Mouse (Mus musculus): ENCODE data around the gene Osbpl10. TPM values are rescaled to one million over a fixed set of nuclear protein-coding genes. Genes with fewer than 3 reads are reported as not detected.

The Osbpl10 gene
- polyA plus RNA-seq, 1 experiment from 2014 or later = 0.07 TPM

DNA sequence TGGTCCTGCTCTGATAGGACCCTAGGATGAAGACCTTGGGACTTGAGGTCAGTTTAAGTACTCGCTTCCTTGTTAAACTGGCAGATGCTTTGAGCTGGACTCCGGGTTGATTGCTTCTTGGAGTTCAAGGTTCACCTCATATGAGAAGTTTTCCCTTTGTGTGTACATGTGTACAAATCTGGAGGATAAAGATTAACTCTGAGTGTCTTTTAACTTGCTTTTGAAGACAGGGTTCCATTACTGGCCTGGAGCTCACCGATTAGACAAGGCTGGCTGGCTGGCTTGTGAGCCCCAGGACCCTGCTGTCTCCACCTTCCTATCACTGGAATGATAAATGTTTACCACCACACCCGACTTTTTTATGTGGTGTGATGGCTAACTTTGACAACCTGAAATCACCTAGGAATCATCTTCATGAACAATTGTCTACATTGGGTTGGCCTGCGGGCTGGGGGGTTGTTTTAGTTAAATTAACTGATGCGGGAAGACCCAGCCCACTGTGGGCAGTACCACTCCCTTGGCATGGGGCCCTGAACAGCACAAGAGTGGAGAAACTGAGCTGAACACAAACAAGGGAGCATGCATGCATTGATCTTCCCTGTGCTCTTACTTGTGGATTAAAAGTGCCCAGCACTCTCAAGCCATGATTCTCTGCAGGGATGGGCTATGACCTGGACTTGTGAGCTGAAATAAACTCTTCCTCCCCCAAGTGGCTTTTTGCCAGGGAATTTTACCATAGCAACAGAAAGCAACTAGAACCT is 20.8 kb downstream of the Osbpl10 start:
- no peak overlapping the region for H3K27ac ChIP-seq (ENCODE audit: low read depth)
- 77% methylated on average over 6 of the region's 6 CpGs for WGBS (ENCODE audit: insufficient replicate concordance)
- H3K4me2 ChIP-seq (ENCODE audit: low read depth, low read length) = no peak overlapping the region
- H3K4me1 ChIP-seq (ENCODE audit: insufficient read depth) = no peaks in the 10 kb centered on the region
- H3K36me3 ChIP-seq (replicated peaks; ENCODE audit: insufficient read depth, low read length) = no peaks in the 10 kb centered on the region
- H3K9ac ChIP-seq (replicated peaks) = no peak overlapping the region
- H3K27me3 ChIP-seq (ENCODE audit: insufficient read depth, low read length) = no peaks in the 10 kb centered on the region
- DNase-seq = no peak
- no peak for ATAC-seq
- TF ChIP-seq CTCF (IDR thresholded peaks at IDR 0.05; ENCODE audit: low read depth) (no peak), EP300 (IDR thresholded peaks at IDR 0.05; ENCODE audit: low read depth) (no peak)
- no peak overlapping the region for H3K4me3 ChIP-seq (ENCODE audit: low read depth, low read length)
- 0 out of 2 replicates have a peak, but pooled peaks cover 2% of the 10 kb centered on the region for H3K9me3 ChIP-seq (ENCODE audit: low read length)

DNA sequence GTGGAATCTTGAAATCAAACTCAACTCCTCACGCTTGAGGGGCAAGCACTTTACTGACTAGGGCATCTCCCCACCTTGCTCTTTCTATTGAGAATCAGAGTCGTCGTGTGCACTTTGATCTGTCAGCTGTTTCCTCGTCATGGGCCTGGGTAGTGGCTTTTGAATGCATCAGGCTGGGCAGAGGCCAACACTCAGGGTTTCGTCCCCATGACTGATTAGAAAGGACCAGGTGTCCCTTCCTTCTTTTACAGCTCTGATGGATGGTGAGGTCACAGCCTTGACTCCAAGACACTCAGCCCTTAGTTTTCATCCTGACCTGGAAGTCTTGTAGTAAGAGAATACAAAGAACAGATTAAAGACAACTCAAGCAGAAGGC is 21.4 kb downstream of the Osbpl10 start:
- Histone ChIP-seq H3K4me1 (ENCODE audit: insufficient read depth) (no peaks in the 10 kb centered on the region), H3K9ac (replicated peaks) (no peak overlapping the region), H3K27ac (ENCODE audit: low read depth) (no peak overlapping the region), H3K4me3 (ENCODE audit: low read depth, low read length) (no peak overlapping the region), H3K36me3 (replicated peaks; ENCODE audit: insufficient read depth, low read length) (no peaks in the 10 kb centered on the region), H3K27me3 (ENCODE audit: insufficient read depth, low read length) (no peaks in the 10 kb centered on the region), H3K9me3 (ENCODE audit: low read length) (0 out of 2 replicates have a peak, but pooled peaks cover 2% of the 10 kb centered on the region), H3K4me2 (ENCODE audit: low read depth, low read length) (no peak overlapping the region)
- ATAC-seq (no peak), DNase-seq (no peak)
- TF ChIP-seq EP300 (IDR thresholded peaks at IDR 0.05; ENCODE audit: low read depth) (no peak), CTCF (IDR thresholded peaks at IDR 0.05; ENCODE audit: low read depth) (no peak)
- WGBS (ENCODE audit: insufficient replicate concordance) = 70% methylated on average over 5 of the region's 5 CpGs

DNA sequence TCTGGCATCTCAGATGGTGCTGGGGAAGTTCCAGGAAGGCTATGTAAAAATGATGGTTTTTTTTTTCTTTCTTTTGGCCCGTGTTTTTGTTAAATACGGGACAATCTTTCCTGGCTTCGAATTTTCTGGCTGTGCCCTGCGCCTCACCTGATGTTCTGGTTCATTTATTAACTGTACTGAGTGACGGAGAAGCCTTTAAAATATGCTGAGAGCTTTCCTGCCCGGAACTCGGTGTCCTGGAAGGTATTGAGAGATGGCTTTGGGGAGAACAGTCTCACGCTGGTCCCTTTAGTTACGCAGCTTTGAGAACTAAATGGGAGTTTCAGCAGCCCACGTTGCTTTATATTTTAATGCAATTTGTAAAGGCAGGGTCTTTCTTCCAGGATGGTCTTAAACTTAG is 27.1 kb downstream of the Osbpl10 start:
- ATAC-seq = no peak
- no peaks in the 10 kb centered on the region for H3K36me3 ChIP-seq (replicated peaks; ENCODE audit: insufficient read depth, low read length)
- H3K4me1 ChIP-seq (ENCODE audit: insufficient read depth) = no peaks in the 10 kb centered on the region
- no peak for TF ChIP-seq CTCF (IDR thresholded peaks at IDR 0.05; ENCODE audit: low read depth)
- TF ChIP-seq EP300 (IDR thresholded peaks at IDR 0.05; ENCODE audit: low read depth) = no peak
- no peak overlapping the region for H3K9ac ChIP-seq (replicated peaks)
- H3K4me3 ChIP-seq (ENCODE audit: low read depth, low read length) = no peak overlapping the region
- H3K27me3 ChIP-seq (ENCODE audit: insufficient read depth, low read length) = no peaks in the 10 kb centered on the region
- 0 out of 2 replicates have a peak, but pooled peaks cover 1% of the 10 kb centered on the region for H3K9me3 ChIP-seq (ENCODE audit: low read length)
- DNase-seq = no peak
- 75% methylated on average over 10 of the region's 10 CpGs for WGBS (ENCODE audit: insufficient replicate concordance)
- no peak overlapping the region for H3K27ac ChIP-seq (ENCODE audit: low read depth)
- no peak overlapping the region for H3K4me2 ChIP-seq (ENCODE audit: low read depth, low read length)

DNA sequence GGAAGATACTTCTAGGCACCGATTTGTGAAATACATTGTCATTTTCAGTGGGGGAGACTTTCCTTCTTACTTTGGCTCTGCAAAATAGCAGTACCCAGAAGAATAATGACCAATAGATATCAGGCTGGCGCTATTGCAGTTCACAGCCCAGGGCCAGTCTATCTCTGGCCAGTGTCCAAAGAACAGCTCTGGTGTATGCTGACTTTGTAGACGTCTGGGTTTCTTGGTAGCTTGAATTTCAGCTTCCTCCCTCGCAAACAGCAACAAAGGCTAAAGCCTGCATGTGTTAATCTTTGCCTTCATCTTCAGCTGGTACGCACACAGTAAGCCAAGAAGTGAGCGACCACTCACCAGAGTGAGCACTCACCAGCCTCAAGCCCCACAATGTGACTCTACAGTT is 29.4 kb downstream of the Osbpl10 start:
- no peaks in the 10 kb centered on the region for H3K27me3 ChIP-seq (ENCODE audit: insufficient read depth, low read length)
- WGBS (ENCODE audit: insufficient replicate concordance) = 77% methylated on average over 6 of the region's 6 CpGs
- no peak overlapping the region for H3K27ac ChIP-seq (ENCODE audit: low read depth)
- H3K9ac ChIP-seq (replicated peaks) = no peak overlapping the region
- H3K4me3 ChIP-seq (ENCODE audit: low read depth, low read length) = no peak overlapping the region
- TF ChIP-seq EP300 (IDR thresholded peaks at IDR 0.05; ENCODE audit: low read depth) = no peak
- TF ChIP-seq CTCF (IDR thresholded peaks at IDR 0.05; ENCODE audit: low read depth) = no peak
- H3K36me3 ChIP-seq (replicated peaks; ENCODE audit: insufficient read depth, low read length) = no peaks in the 10 kb centered on the region
- no peak for ATAC-seq
- DNase-seq = no peak
- H3K9me3 ChIP-seq (ENCODE audit: low read length) = no peaks in the 10 kb centered on the region
- no peaks in the 10 kb centered on the region for H3K4me1 ChIP-seq (ENCODE audit: insufficient read depth)
- H3K4me2 ChIP-seq (ENCODE audit: low read depth, low read length) = no peak overlapping the region

DNA sequence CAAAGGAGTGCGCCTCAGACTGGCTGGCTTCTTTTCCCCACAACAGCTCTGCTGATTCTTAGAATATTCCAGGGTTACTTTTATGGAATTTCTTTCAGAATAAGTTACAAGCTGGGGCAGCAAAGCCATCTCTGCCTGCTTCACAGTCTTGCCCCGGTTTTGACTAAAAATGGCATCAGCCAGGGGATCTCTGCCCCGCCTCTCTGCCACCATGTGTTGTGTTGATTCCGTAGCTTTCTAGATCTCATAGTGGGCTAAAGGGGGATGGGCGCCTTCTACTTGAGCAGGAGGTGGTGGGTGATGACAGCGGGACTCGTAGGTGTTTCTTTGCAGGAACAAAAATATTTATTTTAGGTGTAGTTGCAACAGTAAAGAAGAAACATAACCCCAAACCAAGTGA is 29.8 kb downstream of the Osbpl10 start:
- no peak overlapping the region for H3K9ac ChIP-seq (replicated peaks)
- DNase-seq = no peak
- no peaks in the 10 kb centered on the region for H3K36me3 ChIP-seq (replicated peaks; ENCODE audit: insufficient read depth, low read length)
- no peaks in the 10 kb centered on the region for H3K4me1 ChIP-seq (ENCODE audit: insufficient read depth)
- ATAC-seq = no peak
- H3K27me3 ChIP-seq (ENCODE audit: insufficient read depth, low read length) = no peaks in the 10 kb centered on the region
- H3K27ac ChIP-seq (ENCODE audit: low read depth) = no peak overlapping the region
- TF ChIP-seq CTCF (IDR thresholded peaks at IDR 0.05; ENCODE audit: low read depth) (no peak), EP300 (IDR thresholded peaks at IDR 0.05; ENCODE audit: low read depth) (no peak)
- H3K9me3 ChIP-seq (ENCODE audit: low read length) = no peaks in the 10 kb centered on the region
- no peak overlapping the region for H3K4me2 ChIP-seq (ENCODE audit: low read depth, low read length)
- 80% methylated on average over 7 of the region's 7 CpGs for WGBS (ENCODE audit: insufficient replicate concordance)
- no peak overlapping the region for H3K4me3 ChIP-seq (ENCODE audit: low read depth, low read length)

DNA sequence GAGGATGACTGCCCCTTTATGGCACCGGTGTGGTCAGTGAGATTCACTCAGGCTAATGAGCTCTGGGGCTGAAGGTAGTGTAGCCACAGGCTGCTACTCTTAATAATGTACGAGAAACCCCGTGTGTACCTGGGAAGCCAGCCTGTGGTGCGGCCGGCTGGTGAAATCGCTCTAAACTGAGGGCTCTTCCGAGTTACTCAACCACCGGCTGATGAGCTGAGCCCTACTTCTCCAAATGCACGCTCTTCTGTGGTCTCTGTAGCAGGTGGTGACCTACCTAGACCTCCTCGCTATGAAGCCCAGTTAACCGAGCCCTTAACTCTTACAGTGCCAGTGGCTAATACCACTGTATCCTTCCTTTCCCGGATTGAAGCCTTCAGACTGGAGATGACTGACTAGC is 34.0 kb downstream of the Osbpl10 start:
- Histone ChIP-seq H3K27me3 (ENCODE audit: insufficient read depth, low read length) (no peaks in the 10 kb centered on the region), H3K4me2 (ENCODE audit: low read depth, low read length) (no peak overlapping the region), H3K27ac (ENCODE audit: low read depth) (no peak overlapping the region), H3K4me3 (ENCODE audit: low read depth, low read length) (no peak overlapping the region), H3K9me3 (ENCODE audit: low read length) (peaks cover 2% of the 10 kb centered on the region; the same call in 1 of the 2 replicates), H3K36me3 (replicated peaks; ENCODE audit: insufficient read depth, low read length) (no peaks in the 10 kb centered on the region), H3K9ac (replicated peaks) (no peak overlapping the region), H3K4me1 (ENCODE audit: insufficient read depth) (no peaks in the 10 kb centered on the region)
- WGBS (ENCODE audit: insufficient replicate concordance) = 42% methylated on average over 12 of the region's 12 CpGs
- ATAC-seq (no peak), DNase-seq (no peak)
- no peak for TF ChIP-seq EP300 (IDR thresholded peaks at IDR 0.05; ENCODE audit: low read depth)
- no peak for TF ChIP-seq CTCF (IDR thresholded peaks at IDR 0.05; ENCODE audit: low read depth)

All from liver, postnatal 0 days (tissue).